Mouse (Mus musculus) stomach, postnatal 0 days (tissue): ENCODE results near the gene Uba7.

Experiments used
- CTCF ChIP-seq: IDR thresholded peaks from 2 replicates; pipeline ENCODE4 v1.5.1; 2016; ENCODE audit warnings: antibody characterized with exemption, low read depth, mild to moderate bottlenecking, moderate library complexity
- EP300 ChIP-seq: optimal IDR thresholded peaks from 2 replicates; pipeline ENCODE3; 2016; ENCODE audit warnings: antibody characterized with exemption

DNA sequence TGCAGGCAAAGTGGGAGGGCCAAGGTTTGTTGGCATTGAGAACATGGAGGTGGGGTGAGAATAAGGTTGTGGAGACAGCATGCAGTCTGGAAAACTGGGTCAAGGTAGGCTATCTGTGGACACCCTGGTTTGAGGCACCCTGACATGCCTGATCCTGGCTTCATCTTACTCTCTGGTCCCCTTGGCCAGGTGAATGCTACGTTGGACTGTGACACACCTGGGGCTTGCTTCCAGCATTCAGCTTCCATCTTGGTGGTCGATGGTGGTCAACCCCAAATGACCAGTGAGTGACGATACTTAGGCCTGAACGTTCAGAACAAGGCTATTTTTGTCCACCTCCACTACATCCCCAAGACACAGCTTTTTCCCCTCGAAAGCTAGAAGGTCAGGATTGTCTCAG lies 20.7 kb downstream of the Uba7 start, which contains the start of gene Gm20662:
- TF ChIP-seq CTCF = no peak
- no peak for TF ChIP-seq EP300
